Mouse (Mus musculus) ES-E14 (cell line): ENCODE results near the gene Pcdh15. TPM values are rescaled to one million over a fixed set of nuclear protein-coding genes. Genes with fewer than 3 reads are reported as not detected.

Experiments used
- DNase-seq: peaks from one replicate; pipeline ENCODE4 v3.0.0-alpha.2; 2013; ENCODE audit warnings: low read depth, low spot score
- H3K27ac ChIP-seq: 2 replicates; pipeline ENCODE4 v1.5.1; 2012; ENCODE audit warnings: low read depth, mild to moderate bottlenecking, low read length, moderate library complexity, mixed read lengths; ENCODE audit not compliant: poor library complexity, insufficient read depth, severe bottlenecking
- H3K36me3 ChIP-seq: 2 replicates; pipeline ENCODE4 v1.6.1; 2012; ENCODE audit warnings: mild to moderate bottlenecking, low read length, moderate library complexity, mixed read lengths; ENCODE audit not compliant: control insufficient read depth, poor library complexity, insufficient read depth, severe bottlenecking
- H3K4me1 ChIP-seq, 2 experiments: fragments of 150-350 bp in 1 of 2; sonication (generic) in 1 of 2; 2 replicates each; pipeline ENCODE4 v1.6.1; 2012; ENCODE audit warnings: low read length in 2 of 2, mild to moderate bottlenecking in 1 of 2, mixed read lengths in 1 of 2; ENCODE audit not compliant: control insufficient read depth in 2 of 2, insufficient read depth in 2 of 2, poor library complexity in 1 of 2
- H3K4me3 ChIP-seq, 2 experiments: fragments of 150-350 bp in 1 of 2; sonication (generic) in 1 of 2; 2 replicates each; pipeline ENCODE4 v1.5.1; 2012; ENCODE audit warnings: low read length in 2 of 2, low read depth in 1 of 2, mild to moderate bottlenecking in 1 of 2, mixed read lengths in 1 of 2; ENCODE audit not compliant: insufficient read depth in 1 of 2, poor library complexity in 1 of 2, severe bottlenecking in 1 of 2
- H3K9ac ChIP-seq: 2 replicates; pipeline ENCODE4 v1.6.1; 2012; ENCODE audit warnings: low read depth, mild to moderate bottlenecking, low read length, mixed read lengths; ENCODE audit not compliant: poor library complexity, insufficient read depth, severe bottlenecking
- H3K9me3 ChIP-seq: fragments of 150-350 bp; sonication (generic); 2 replicates; pipeline ENCODE4 v1.6.1; 2012; ENCODE audit warnings: low read depth, mild to moderate bottlenecking, low read length; ENCODE audit not compliant: control insufficient read depth, insufficient read depth
- CHD2 ChIP-seq: IDR thresholded peaks from 2 replicates; pipeline ENCODE4 v1.6.1; 2014; ENCODE audit warnings: mild to moderate bottlenecking, low read depth, low read length, inconsistent platforms
- HCFC1 ChIP-seq: IDR thresholded peaks from 2 replicates; pipeline ENCODE4 v1.6.1; 2012; ENCODE audit warnings: low read length, inconsistent platforms, borderline replicate concordance; ENCODE audit not compliant: insufficient read depth
- MAFK ChIP-seq: IDR thresholded peaks from 2 replicates; pipeline ENCODE4 v1.6.1; 2014; ENCODE audit warnings: mild to moderate bottlenecking, low read depth, low read length, inconsistent platforms; ENCODE audit not compliant: insufficient read depth
- ZC3H11A ChIP-seq: IDR thresholded peaks from 2 replicates; pipeline ENCODE4 v1.6.1; 2012; ENCODE audit warnings: low read depth, mild to moderate bottlenecking, inconsistent platforms, low read length, borderline replicate concordance
- ZNF384 ChIP-seq: IDR thresholded peaks from 2 replicates; pipeline ENCODE4 v1.6.1; 2012; ENCODE audit warnings: low read depth, low read length, inconsistent platforms
- in situ Hi-C, 2 experiments: fragments of 600-800 bp; cut with MboI; formaldehyde crosslinking; loops; one replicate each; pipeline ENCODE4 v1.15.1; 2025; ENCODE audit warnings: low sequenced_read_pairs in 2 of 2, inconsistent platforms in 1 of 2; ENCODE audit not compliant: unreplicated experiment in 2 of 2
- total RNA-seq: library from RNA; depleted of rRNA; stranded (reverse); fragments of 300-350 nt; gene quantifications from 2 replicates; pipeline ENCODE4 v1.2.3, GENCODE M21; 2012; rRNA removed

The Pcdh15 gene
- 0.04 TPM in 1 of 2 replicates, not detected in the other for total RNA-seq

- Histone ChIP-seq H3K36me3 (no peaks in the 10 kb centered on the region), H3K4me1 (0 out of 4 replicates have a peak, but pooled peaks cover 0 to 2% of the 10 kb centered on the region in 2 experiments), H3K9ac (peak within 1 kb of the TSS; percentile 8; the same call in 1 of the 2 replicates), H3K4me3 (peak within 1 kb of the TSS; percentile 55 to 78), H3K9me3 (no peaks in the 10 kb centered on the region), H3K27ac (no peak within 1 kb of the TSS)
- no peak for TF ChIP-seq ZC3H11A
- no peak for TF ChIP-seq MAFK
- TF ChIP-seq CHD2 = no peak
- no peak for TF ChIP-seq ZNF384
- TF ChIP-seq HCFC1 = no peak
- DNase-seq = peak; percentile 20
- in situ Hi-C loops = no loop called here
Observed at GRCm38 (mm10) chr10:73098966-73099845, at the start of gene Pcdh15. Pcdh15 (plus strand) TSS chr10:73099342.

GRCm38 (mm10) chr10:73052074-73052473, 47.1 kb upstream of the Pcdh15 start:
- Histone ChIP-seq H3K9me3 (no peaks in the 10 kb centered on the region), H3K4me3 (no peak overlapping the region), H3K9ac (no peak overlapping the region), H3K4me1 (0 out of 4 replicates have a peak, but pooled peaks cover 0 to 3% of the 10 kb centered on the region in 2 experiments), H3K36me3 (no peaks in the 10 kb centered on the region), H3K27ac (no peak overlapping the region)
- in situ Hi-C loops = no loop called here
- TF ChIP-seq CHD2 (no peak), HCFC1 (no peak), ZC3H11A (no peak), ZNF384 (no peak), MAFK (no peak)
- DNase-seq = no peak

- Histone ChIP-seq H3K9ac (no peak overlapping the region), H3K4me3 (no peak overlapping the region), H3K36me3 (no peaks in the 10 kb centered on the region), H3K4me1 (no peaks in the 10 kb centered on the region), H3K9me3 (no peaks in the 10 kb centered on the region), H3K27ac (no peak overlapping the region)
- no peak for DNase-seq
- TF ChIP-seq MAFK (no peak), HCFC1 (no peak), CHD2 (no peak), ZC3H11A (no peak), ZNF384 (no peak)
- in situ Hi-C loops = no loop called here
Observed at GRCm38 (mm10) chr10:73059726-73060230, 39.4 kb upstream of the Pcdh15 start.

- no peaks in the 10 kb centered on the region for H3K9me3 ChIP-seq
- TF ChIP-seq ZNF384 = no peak
- no peak for TF ChIP-seq ZC3H11A
- TF ChIP-seq HCFC1 = no peak
- TF ChIP-seq CHD2 = no peak
- TF ChIP-seq MAFK = no peak
- no peak overlapping the region for H3K4me3 ChIP-seq
- H3K36me3 ChIP-seq = no peaks in the 10 kb centered on the region
- in situ Hi-C loops = no loop called here
- no peak for DNase-seq
- H3K9ac ChIP-seq = no peak overlapping the region
- no peak overlapping the region for H3K27ac ChIP-seq
- no peaks in the 10 kb centered on the region for H3K4me1 ChIP-seq
Observed at GRCm38 (mm10) chr10:73086703-73087102, 12.4 kb upstream of the Pcdh15 start.
